Comparison of ENCODE assay signal across 20 mouse cellular contexts in genomic region chr15:89184141-89184936, GRCm38 (mm10). TPM values are rescaled to one million over a fixed set of nuclear protein-coding genes. Genes with fewer than 3 reads are reported as not detected.
DNase-seq lines count a peak whose midpoint lies in the region; ATAC-seq and TF ChIP-seq lines count a peak whose summit lies in the region.
"Had no signal": no experiment of that assay in that cellular context is flagged by ENCODE, and none has a peak within 500 bp of the region (broad histone marks: within the 10 kb centered on the region; RNA-seq: fewer than 3 reads in every experiment).

No protein-coding gene starts in this region.

- no peaks in the 10 kb centered on the region; the same call in 1 of the 2 replicates for H3K36me3 ChIP-seq in testis, adult 2 months (ENCODE audit: control insufficient read depth, insufficient read depth, low read length)
- peaks cover 34% of the 10 kb centered on the region for H3K36me3 ChIP-seq in hindbrain, embryonic 14.5 days (replicated peaks; ENCODE audit: control insufficient read depth, insufficient read depth)
- H3K36me3 ChIP-seq in neural tube, embryonic 15.5 days, result peaks cover 48% of the 10 kb centered on the region

- no peak overlapping the region for H3K27ac ChIP-seq in testis, adult 2 months (ENCODE audit: control insufficient read depth, insufficient read depth, low read depth, low read length)
- no peak overlapping the region for H3K27ac ChIP-seq in hindbrain, embryonic 14.5 days
- H3K27ac ChIP-seq in neural tube, embryonic 15.5 days (replicated peaks), result 0 out of 2 replicates have a peak overlapping the region, but pooled peaks have one; percentile 37
- H3K27ac ChIP-seq: embryonic facial prominence, embryonic 15.5 days; heart, embryonic 15.5 days; limb, embryonic 15.5 days; stomach, postnatal 0 days had no signal

- no peaks in the 10 kb centered on the region for H3K9me3 ChIP-seq in hindbrain, embryonic 14.5 days (ENCODE audit: control insufficient read depth, low read length)
- H3K9me3 ChIP-seq in neural tube, embryonic 15.5 days (replicated peaks), result no peaks in the 10 kb centered on the region
- H3K9me3 ChIP-seq: embryonic facial prominence, embryonic 15.5 days; heart, embryonic 15.5 days; limb, embryonic 15.5 days had no signal

- TF ChIP-seq POLR2A in testis, adult 2 months (IDR thresholded peaks at IDR 0.05; ENCODE audit: control insufficient read depth, low read depth, low read length), result no peak

- TF ChIP-seq CTCF in testis, adult 2 months (IDR thresholded peaks at IDR 0.05; ENCODE audit: control insufficient read depth, insufficient read depth, insufficient replicate concordance, low read depth, low read length), result no peak

- H3K9ac ChIP-seq in hindbrain, embryonic 14.5 days, result no peak overlapping the region
- no peak overlapping the region for H3K9ac ChIP-seq in neural tube, embryonic 15.5 days (replicated peaks)
- H3K9ac ChIP-seq: embryonic facial prominence, embryonic 15.5 days; heart, embryonic 15.5 days; limb, embryonic 15.5 days; liver, postnatal 0 days had no signal

- no peak overlapping the region for H3K4me2 ChIP-seq in hindbrain, embryonic 14.5 days (replicated peaks)
- no peak overlapping the region for H3K4me2 ChIP-seq in neural tube, embryonic 15.5 days
- H3K4me2 ChIP-seq: embryonic facial prominence, embryonic 15.5 days; heart, embryonic 15.5 days; limb, embryonic 15.5 days had no signal

- ATAC-seq in hindbrain, embryonic 14.5 days (ENCODE audit: low FRiP score), result no peak
- no peak for ATAC-seq in neural tube, embryonic 15.5 days (ENCODE audit: low FRiP score)
- ATAC-seq: CD4-positive, CD25-positive, alpha-beta regulatory T cell, adult 4 months; liver, postnatal 0 days had no signal

- WGBS in hindbrain, embryonic 14.5 days, result 27% methylated on average over 5 of the region's 5 CpGs
- WGBS in neural tube, embryonic 15.5 days, result 45% methylated on average over 5 of the region's 5 CpGs

- peak overlapping the region; percentile 79 for H3K4me3 ChIP-seq in testis, adult 2 months (ENCODE audit: control insufficient read depth, low read depth, low read length)
- no peak overlapping the region for H3K4me3 ChIP-seq in hindbrain, embryonic 14.5 days (replicated peaks; ENCODE audit: low read length)
- H3K4me3 ChIP-seq in neural tube, embryonic 15.5 days (replicated peaks), result no peak overlapping the region
- H3K4me3 ChIP-seq: embryonic facial prominence, embryonic 15.5 days; heart, embryonic 15.5 days; limb, embryonic 15.5 days had no signal

- H3K27me3 ChIP-seq in testis, adult 2 months (ENCODE audit: control insufficient read depth, insufficient read depth, low read length), result no peaks in the 10 kb centered on the region
- H3K27me3 ChIP-seq in hindbrain, embryonic 14.5 days (ENCODE audit: control insufficient read depth, insufficient read depth, low read length), result no peaks in the 10 kb centered on the region
- H3K27me3 ChIP-seq in neural tube, embryonic 15.5 days (replicated peaks), result no peaks in the 10 kb centered on the region
- H3K27me3 ChIP-seq: embryonic facial prominence, embryonic 15.5 days; heart, embryonic 15.5 days; limb, embryonic 15.5 days had no signal

- DNase-seq in gastrocnemius, postnatal 10 days, result peak; percentile 3
- DNase-seq in gastrocnemius, adult 8-10 months (ENCODE audit: low spot score in 2 of 2), result no peak
- no peak for DNase-seq in testis, postnatal 14 days (ENCODE audit: low spot score)
- DNase-seq in hindbrain, embryonic 14.5 days (ENCODE audit: low spot score), result peak; percentile 24
- no peak for DNase-seq in heart, adult 8-10 months (ENCODE audit: low spot score)
- no peak for DNase-seq in kidney, postnatal 10 days
- DNase-seq: adrenal gland, adult 8-10 months; kidney, adult 9 months; liver, postnatal 0 days; lung, postnatal 36 days; right cerebral cortex, adult 18-20 months; thymus, postnatal 4 days had no signal

- H3K4me1 ChIP-seq in testis, adult 2 months (ENCODE audit: control insufficient read depth, insufficient read depth, low read length), result peaks cover 19% of the 10 kb centered on the region
- peaks cover 13% of the 10 kb centered on the region for H3K4me1 ChIP-seq in hindbrain, embryonic 14.5 days (replicated peaks; ENCODE audit: control insufficient read depth, insufficient read depth, low read length)
- H3K4me1 ChIP-seq in neural tube, embryonic 15.5 days, result peaks cover 33% of the 10 kb centered on the region

RNA-seq across cellular contexts. Expression of gene Plxnb2, which starts 3.8 kb away (rescaled TPM):
- 10 to 100 TPM; 28.9 to 43.0 TPM for total RNA-seq in gastrocnemius, postnatal 10 days (2021)
- total RNA-seq in gastrocnemius, adult 8-10 months (2022), result 1 to 10 TPM; 4.5 to 6.3 (median 5.3) TPM
- 91.0 and 107 TPM in 2 replicates for polyA plus RNA-seq in testis, adult 2 months (2012; rRNA removed)
- polyA plus RNA-seq in hindbrain, embryonic 14.5 days (2014; fragmentation: Nextera tagmentation; extraction: Ambion mirVana), result 99.2 and 101 TPM in 2 replicates
- polyA plus RNA-seq in neural tube, embryonic 15.5 days (2015; fragmentation: Nextera tagmentation; extraction: Ambion mirVana), result 69.4 and 72.3 TPM in 2 replicates
- 100 to 1,000 TPM in 2 of 4 experiments, 10 to 100 TPM in 2; 92.5 to 104 (median 99.6) TPM for total RNA-seq in heart, adult 8-10 months (2022)

RNA-seq across cellular contexts. Expression of gene Dennd6b, which starts 12.0 kb away (rescaled TPM):
- 1 to 10 TPM; 4.5 to 7.0 TPM for total RNA-seq in gastrocnemius, postnatal 10 days (2021)
- total RNA-seq in gastrocnemius, adult 8-10 months (2022), result 1 to 10 TPM; 8.3 to 9.4 (median 9.2) TPM
- polyA plus RNA-seq in testis, adult 2 months (2012; rRNA removed), result 55.5 and 58.5 TPM in 2 replicates
- polyA plus RNA-seq in hindbrain, embryonic 14.5 days (2014; fragmentation: Nextera tagmentation; extraction: Ambion mirVana), result 71.4 and 71.6 TPM in 2 replicates
- polyA plus RNA-seq in neural tube, embryonic 15.5 days (2015; fragmentation: Nextera tagmentation; extraction: Ambion mirVana), result 77.2 and 91.0 TPM in 2 replicates
- 10 to 100 TPM in 2 of 4 experiments, 1 to 10 TPM in 2; 8.8 to 12.9 (median 11.0) TPM for total RNA-seq in heart, adult 8-10 months (2022)

RNA-seq across cellular contexts. Expression of gene Ppp6r2, which starts 27.0 kb away (rescaled TPM):
- total RNA-seq in gastrocnemius, postnatal 10 days (2021), result 10 to 100 TPM; 60.1 to 61.9 TPM
- 100 to 1,000 TPM in 3 of 4 experiments, 10 to 100 TPM in 1; 97.2 to 102 (median 101) TPM for total RNA-seq in gastrocnemius, adult 8-10 months (2022)
- polyA plus RNA-seq in testis, adult 2 months (2012; rRNA removed), result 49.8 and 59.3 TPM in 2 replicates
- 78.2 and 84.0 TPM in 2 replicates for polyA plus RNA-seq in hindbrain, embryonic 14.5 days (2014; fragmentation: Nextera tagmentation; extraction: Ambion mirVana)
- polyA plus RNA-seq in neural tube, embryonic 15.5 days (2015; fragmentation: Nextera tagmentation; extraction: Ambion mirVana), result 62.8 and 67.7 TPM in 2 replicates
- 10 to 100 TPM; 82.1 to 87.5 (median 84.7) TPM for total RNA-seq in heart, adult 8-10 months (2022)

RNA-seq across cellular contexts. Expression of gene Mapk11, which starts 34.9 kb away (rescaled TPM):
- 1 to 10 TPM; 2.1 to 3.0 TPM for total RNA-seq in gastrocnemius, postnatal 10 days (2021)
- 1 to 10 TPM in 2 of 4 experiments, under 1 TPM in 2; 0.70 to 1.3 (median 0.97) TPM for total RNA-seq in gastrocnemius, adult 8-10 months (2022)
- 2.0 and 2.6 TPM in 2 replicates for polyA plus RNA-seq in testis, adult 2 months (2012; rRNA removed)
- 20.4 and 22.4 TPM in 2 replicates for polyA plus RNA-seq in hindbrain, embryonic 14.5 days (2014; fragmentation: Nextera tagmentation; extraction: Ambion mirVana)
- 22.5 and 27.5 TPM in 2 replicates for polyA plus RNA-seq in neural tube, embryonic 15.5 days (2015; fragmentation: Nextera tagmentation; extraction: Ambion mirVana)
- total RNA-seq in heart, adult 8-10 months (2022), result 1 to 10 TPM; 1.1 to 2.8 (median 2.7) TPM

RNA-seq across cellular contexts. Expression of gene Mapk12, which starts 43.8 kb away (rescaled TPM):
- 10 to 100 TPM; 76.0 to 77.1 TPM for total RNA-seq in gastrocnemius, postnatal 10 days (2021)
- total RNA-seq in gastrocnemius, adult 8-10 months (2022), result 100 to 1,000 TPM; 123 to 153 (median 139) TPM
- 0.79 and 1.0 TPM in 2 replicates for polyA plus RNA-seq in testis, adult 2 months (2012; rRNA removed)
- 3.3 and 4.0 TPM in 2 replicates for polyA plus RNA-seq in hindbrain, embryonic 14.5 days (2014; fragmentation: Nextera tagmentation; extraction: Ambion mirVana)
- polyA plus RNA-seq in neural tube, embryonic 15.5 days (2015; fragmentation: Nextera tagmentation; extraction: Ambion mirVana), result 4.8 and 5.2 TPM in 2 replicates
- total RNA-seq in heart, adult 8-10 months (2022), result 10 to 100 TPM; 21.1 to 31.4 (median 28.0) TPM
- total RNA-seq: MEL had no signal

Comparison
In these comparisons a context has a peak if more than half of its experiments do, and no peak if none do; other contexts are left out.
1. DNase-seq: peak in gastrocnemius, postnatal 10 days (single experiment) and hindbrain, embryonic 14.5 days (single experiment); none in gastrocnemius, adult 8-10 months (0 of 2), testis, postnatal 14 days (single experiment), heart, adult 8-10 months (single experiment) and kidney, postnatal 10 days (single experiment).
2. RNA of gene Plxnb2, which starts 3.8 kb away (total RNA-seq): 92.5 to 104 TPM in heart, adult 8-10 months and 28.9 to 43.0 TPM in gastrocnemius, postnatal 10 days; 4.5 to 6.3 TPM in gastrocnemius, adult 8-10 months; every median in the first group is over 4 times any median in the second.